Mouse (Mus musculus) embryonic facial prominence, embryonic 11.5 days (tissue): ENCODE data around the gene Cd47. TPM values are rescaled to one million over a fixed set of nuclear protein-coding genes. Genes with fewer than 3 reads are reported as not detected.
A peak's percentile ranks its signal among the peaks of the same experiment; 100 is the strongest.

Source experiments
- ATAC-seq: fragments of 200-750 bp; cut with Nextera tagmentation; replicated peaks from 2 replicates; pipeline ENCODE4 v1.8.0; 2017; ENCODE audit warnings: low read depth; ENCODE audit not compliant: insufficient number of reproducible peaks, low FRiP score, low TSS enrichment
- DNase-seq: peaks from one replicate; pipeline ENCODE4 v3.0.0-alpha.2; 2015; ENCODE audit warnings: low spot score
- H3K27ac ChIP-seq: fragments of 300-500 bp; sonication (generic); replicated peaks from 2 replicates; pipeline ENCODE4 v1.5.1; 2014; ENCODE audit warnings: mild to moderate bottlenecking, low read depth, low read length, control low read depth
- H3K27me3 ChIP-seq: fragments of 300-500 bp; sonication (generic); 2 replicates; pipeline ENCODE4 v1.6.1; 2014; ENCODE audit warnings: mild to moderate bottlenecking, low read length, moderate library complexity, mixed read lengths; ENCODE audit not compliant: control insufficient read depth, insufficient read depth
- H3K36me3 ChIP-seq: fragments of 300-500 bp; sonication (generic); replicated peaks from 2 replicates; pipeline ENCODE4 v1.6.1; 2014; ENCODE audit warnings: low read depth, mild to moderate bottlenecking, low read length, moderate library complexity, mixed read lengths; ENCODE audit not compliant: control insufficient read depth, insufficient read depth
- H3K4me1 ChIP-seq: fragments of 300-500 bp; sonication (generic); 2 replicates; pipeline ENCODE4 v1.6.1; 2014; ENCODE audit warnings: low read length, mixed read lengths; ENCODE audit not compliant: control insufficient read depth, insufficient read depth
- H3K4me2 ChIP-seq: fragments of 300-500 bp; sonication (generic); 2 replicates; pipeline ENCODE4 v1.6.1; 2014; ENCODE audit warnings: low read depth, mild to moderate bottlenecking, control low read depth, low read length, moderate library complexity
- H3K4me3 ChIP-seq: fragments of 300-500 bp; sonication (generic); 2 replicates; pipeline ENCODE4 v1.5.1; 2014; ENCODE audit warnings: low read depth, low read length, control low read depth
- H3K9ac ChIP-seq: fragments of 300-500 bp; sonication (generic); replicated peaks from 2 replicates; pipeline ENCODE4 v1.6.1; 2014; ENCODE audit warnings: mild to moderate bottlenecking, control low read depth, low read length
- H3K9me3 ChIP-seq: fragments of 300-500 bp; sonication (generic); replicated peaks from 2 replicates; pipeline ENCODE4 v1.6.1; 2016; ENCODE audit warnings: mild to moderate bottlenecking, low read length, inconsistent platforms, mixed read lengths; ENCODE audit not compliant: control insufficient read depth
- WGBS: fragments of 180-500 bp; shearing (Covaris S2); extraction: QIAGEN DNeasy Blood & Tissue Kit; methylation state at CpG from one replicate; pipeline ENCODE4 v1.1.7; 2014; 5-methylcytosine and 5-hydroxymethylcytosine counted together
- polyA plus RNA-seq: library from polyadenylated mRNA; unstranded; fragments of >200 nt; fragmentation: Nextera tagmentation; extraction: Ambion mirVana; gene quantifications from 2 replicates; pipeline ENCODE4 v1.2.1, GENCODE M21; 2014

Cd47 gene
- polyA plus RNA-seq, 1 experiment from 2014 or later, result 48.5 TPM

- H3K4me2 ChIP-seq, result peak overlapping the region; percentile 31
- H3K9me3 ChIP-seq, result no peaks in the 10 kb centered on the region
- H3K27ac ChIP-seq, result no peak overlapping the region
- no peak for DNase-seq
- ATAC-seq, result no peak
- no peaks in the 10 kb centered on the region for H3K4me1 ChIP-seq
- H3K4me3 ChIP-seq, result peak overlapping the region; percentile 89
- peak overlapping the region; percentile 28; the same call in 1 of the 2 replicates for H3K9ac ChIP-seq
- no peaks in the 10 kb centered on the region for H3K27me3 ChIP-seq
- 29% methylated on average over 8 of the region's 8 CpGs for WGBS
- H3K36me3 ChIP-seq, result no peaks in the 10 kb centered on the region
Observed at GRCm38 (mm10) chr16:49856661-49857060, 56.3 kb downstream of the Cd47 start.

GRCm38 (mm10) chr16:49857504-49858160 lies 57.3 kb downstream of the Cd47 start:
- no peak overlapping the region; the same call in 1 of the 2 replicates for H3K4me2 ChIP-seq
- 73% methylated on average over 8 of the region's 8 CpGs for WGBS
- H3K9ac ChIP-seq, result no peak overlapping the region
- ATAC-seq, result no peak
- H3K27ac ChIP-seq, result no peak overlapping the region
- no peaks in the 10 kb centered on the region for H3K9me3 ChIP-seq
- no peaks in the 10 kb centered on the region for H3K36me3 ChIP-seq
- DNase-seq, result no peak
- no peaks in the 10 kb centered on the region for H3K4me1 ChIP-seq
- H3K27me3 ChIP-seq, result no peaks in the 10 kb centered on the region
- H3K4me3 ChIP-seq, result no peak overlapping the region

- 87% methylated on average over 9 of the region's 9 CpGs for WGBS
Observed at GRCm38 (mm10) chr16:49858161-49858906, 58.0 kb downstream of the Cd47 start.

GRCm38 (mm10) chr16:49858907-49859853 lies 58.8 kb downstream of the Cd47 start:
- Histone ChIP-seq H3K4me3 (no peak overlapping the region), H3K27me3 (no peaks in the 10 kb centered on the region), H3K4me1 (no peaks in the 10 kb centered on the region), H3K9me3 (no peaks in the 10 kb centered on the region), H3K4me2 (no peak overlapping the region), H3K27ac (no peak overlapping the region), H3K9ac (no peak overlapping the region), H3K36me3 (no peaks in the 10 kb centered on the region)
- WGBS, result 81% methylated on average over 4 of the region's 4 CpGs
- no peak for ATAC-seq
- DNase-seq, result no peak

More at GRCm38 (mm10) chr16:49858161-49858906, 58.0 kb downstream of the Cd47 start:
- Histone ChIP-seq H3K36me3 (no peaks in the 10 kb centered on the region), H3K4me3 (no peak overlapping the region), H3K9me3 (no peaks in the 10 kb centered on the region), H3K4me2 (no peak overlapping the region; the same call in 1 of the 2 replicates), H3K27ac (no peak overlapping the region), H3K9ac (no peak overlapping the region), H3K27me3 (no peaks in the 10 kb centered on the region), H3K4me1 (no peaks in the 10 kb centered on the region)
- DNase-seq, result no peak
- ATAC-seq, result no peak

- Histone ChIP-seq H3K36me3 (no peaks in the 10 kb centered on the region), H3K4me1 (no peaks in the 10 kb centered on the region), H3K27me3 (no peaks in the 10 kb centered on the region), H3K4me3 (no peak overlapping the region), H3K4me2 (no peak overlapping the region), H3K9ac (no peak overlapping the region), H3K27ac (no peak overlapping the region), H3K9me3 (no peaks in the 10 kb centered on the region)
- no peak for ATAC-seq
- WGBS, result 98% methylated on average over 1 of the region's 1 CpGs
- DNase-seq, result no peak
Observed at GRCm38 (mm10) chr16:49861986-49862385, 61.7 kb downstream of the Cd47 start.

GRCm38 (mm10) chr16:49866617-49867016 lies 66.3 kb downstream of the Cd47 start:
- no peaks in the 10 kb centered on the region for H3K36me3 ChIP-seq
- WGBS, result 81% methylated on average over 2 of the region's 2 CpGs
- DNase-seq (no peak), ATAC-seq (no peak)
- H3K27me3 ChIP-seq, result no peaks in the 10 kb centered on the region
- no peak overlapping the region for H3K27ac ChIP-seq
- H3K4me1 ChIP-seq, result no peaks in the 10 kb centered on the region
- no peak overlapping the region for H3K4me3 ChIP-seq
- H3K4me2 ChIP-seq, result no peak overlapping the region
- no peak overlapping the region for H3K9ac ChIP-seq
- no peaks in the 10 kb centered on the region for H3K9me3 ChIP-seq

- H3K4me3 ChIP-seq, result no peak overlapping the region
- 93% methylated on average over 1 of the region's 1 CpGs for WGBS
- no peaks in the 10 kb centered on the region for H3K27me3 ChIP-seq
- no peaks in the 10 kb centered on the region for H3K9me3 ChIP-seq
- H3K4me2 ChIP-seq, result no peak overlapping the region
- no peaks in the 10 kb centered on the region for H3K36me3 ChIP-seq
- no peaks in the 10 kb centered on the region for H3K4me1 ChIP-seq
- DNase-seq (no peak), ATAC-seq (no peak)
- no peak overlapping the region for H3K9ac ChIP-seq
- no peak overlapping the region for H3K27ac ChIP-seq
Observed at GRCm38 (mm10) chr16:49868278-49868677, 67.9 kb downstream of the Cd47 start.
